Mouse (Mus musculus) cerebellum, postnatal 36 days (tissue): ENCODE measurements around the gene Gm3646.

ENCODE experiments used
- DNase-seq, 2 experiments: peaks; one replicate each; pipeline ENCODE4 v3.0.0; 2021 to 2022; ENCODE audit warnings: mixed read lengths in 2 of 2

Gene Gm3646

GRCm38 (mm10) chr1:39805243-39805979 lies at the start of gene Gm3646:
TSS of gene Gm3646 (minus strand) at chr1:39805332.
- DNase-seq, result peak; percentile 14 to 15

- DNase-seq, result no peak
Measured at GRCm38 (mm10) chr1:39847066-39847465, 41.9 kb upstream of the Gm3646 start.

DNA sequence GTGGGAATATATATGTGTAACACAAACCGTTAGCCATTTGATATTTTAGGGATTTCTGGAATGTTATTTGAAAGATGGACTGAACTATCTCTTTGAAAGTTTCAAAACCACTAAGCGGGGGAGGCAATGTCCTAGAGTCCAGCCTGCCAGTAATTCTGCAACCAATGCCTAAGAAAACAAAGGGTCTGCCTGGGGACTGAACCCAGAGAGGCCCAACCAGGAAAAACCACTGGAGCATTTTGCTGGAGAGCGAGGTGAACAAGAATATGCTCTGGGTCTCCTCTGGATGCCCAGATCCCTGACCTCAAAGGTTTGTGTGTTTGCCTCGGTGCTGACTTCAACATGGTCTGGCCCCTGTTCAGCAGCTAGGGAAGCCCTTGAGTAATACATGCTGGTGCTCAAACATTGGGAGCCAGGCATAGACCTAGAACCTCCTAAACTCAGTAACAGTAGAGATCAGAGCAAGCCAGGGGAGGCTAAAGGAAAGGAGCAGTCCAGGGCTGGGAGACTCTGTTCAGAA lies 41.0 kb upstream of the Gm3646 start:
- no peak for DNase-seq

DNA sequence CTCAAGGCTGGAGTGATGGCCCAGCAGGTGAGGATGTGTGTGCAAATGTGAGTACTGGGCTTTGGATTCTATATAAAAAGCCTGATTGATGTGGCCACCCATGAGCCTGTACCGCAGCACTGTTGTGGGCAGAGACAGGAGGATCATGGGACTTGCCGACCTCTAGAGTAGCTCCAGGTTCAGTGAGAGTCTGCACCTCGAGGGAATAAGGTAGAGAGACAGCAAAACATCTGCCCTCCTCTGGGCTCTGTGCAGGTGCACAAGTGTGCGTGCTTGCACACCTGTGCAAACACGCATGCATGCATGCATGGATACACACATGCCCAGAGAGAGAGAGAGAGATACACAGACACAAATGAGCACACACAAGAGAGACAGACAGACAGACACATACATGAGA lies 38.2 kb upstream of the Gm3646 start:
- DNase-seq, result no peak

DNA sequence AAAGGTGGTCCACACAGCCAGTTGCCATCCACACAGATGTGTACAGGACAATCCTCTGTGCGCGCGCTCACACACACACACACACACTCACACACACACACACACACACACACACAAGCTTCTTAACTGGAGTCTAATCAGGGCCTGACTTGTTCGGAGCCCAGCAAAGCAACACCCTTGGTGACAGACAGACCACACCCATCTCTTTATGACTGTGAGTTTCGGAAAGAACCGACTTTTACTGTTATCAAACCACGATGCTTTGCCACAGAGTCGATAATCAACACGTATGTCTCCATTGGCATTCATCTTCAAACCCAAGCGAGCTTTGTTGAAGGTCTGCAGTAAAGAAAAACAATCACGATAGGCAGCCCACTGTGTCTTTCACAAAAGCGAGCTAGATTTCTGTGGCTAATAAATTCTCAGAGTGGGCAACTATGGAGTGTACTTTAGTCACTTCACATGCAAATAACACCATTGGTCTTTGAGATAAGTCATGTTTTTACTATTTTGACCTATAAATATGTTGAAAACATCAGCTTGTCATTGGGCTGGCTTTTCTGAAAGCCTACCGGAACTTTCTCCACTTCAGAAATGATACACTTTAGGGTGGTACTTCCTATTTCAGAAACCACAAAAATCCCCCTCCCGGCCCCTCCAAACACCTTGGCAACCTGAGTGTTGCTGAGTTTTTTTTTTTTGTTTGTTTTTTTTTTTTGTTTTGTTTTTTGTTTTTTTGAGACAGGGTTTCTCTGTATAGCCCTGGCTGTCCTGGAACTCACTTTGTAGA lies 37.3 kb upstream of the Gm3646 start:
- DNase-seq, result no peak

DNA sequence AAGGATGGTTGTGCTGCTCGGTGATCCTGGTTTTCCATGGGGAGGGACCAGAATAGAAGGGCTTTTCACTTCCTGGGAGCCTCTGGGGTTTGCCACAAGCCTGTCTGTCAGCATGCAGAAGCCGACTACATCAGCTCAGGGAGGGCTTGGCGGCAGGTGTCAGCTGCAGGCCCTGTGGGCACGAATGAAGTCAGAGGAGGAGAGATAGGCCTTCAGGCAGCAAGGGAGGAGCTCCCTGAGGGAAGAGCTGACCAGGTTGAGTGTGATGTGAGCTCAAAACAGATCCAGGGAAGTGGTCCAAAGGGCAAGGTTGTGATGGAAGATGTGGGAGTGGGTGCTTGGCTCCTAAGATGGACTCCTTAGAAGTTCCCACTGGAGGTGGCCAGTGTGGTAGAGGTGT lies 35.7 kb upstream of the Gm3646 start:
- DNase-seq, result no peak

GRCm38 (mm10) chr1:39839838-39840237 lies 34.7 kb upstream of the Gm3646 start:
- DNase-seq, result no peak

DNA sequence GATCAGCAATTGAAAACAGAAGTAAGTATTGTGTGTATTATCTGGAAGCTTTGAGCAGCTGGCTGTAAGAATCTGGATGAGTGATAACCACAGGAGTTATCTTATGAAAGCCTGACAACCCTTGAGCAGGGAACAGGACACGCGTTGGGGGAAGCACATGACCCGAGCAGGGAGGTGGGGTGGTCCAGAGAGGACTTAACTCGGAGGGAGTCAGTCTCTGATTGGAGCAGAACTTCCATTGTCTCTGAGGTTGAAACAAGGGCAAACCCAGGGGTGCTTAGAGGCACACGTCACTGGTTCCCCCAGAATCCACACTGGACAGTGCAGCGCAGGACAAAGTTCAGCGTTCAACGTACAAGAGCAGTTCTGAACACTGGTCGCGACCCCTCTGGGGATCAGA lies 34.1 kb upstream of the Gm3646 start:
- no peak for DNase-seq

GRCm38 (mm10) chr1:39838487-39839169 lies 33.5 kb upstream of the Gm3646 start:
- DNase-seq, result no peak

- no peak for DNase-seq
Measured at GRCm38 (mm10) chr1:39831594-39832039, 26.5 kb upstream of the Gm3646 start.

GRCm38 (mm10) chr1:39830786-39831593 lies 25.9 kb upstream of the Gm3646 start:
- no peak for DNase-seq

DNA sequence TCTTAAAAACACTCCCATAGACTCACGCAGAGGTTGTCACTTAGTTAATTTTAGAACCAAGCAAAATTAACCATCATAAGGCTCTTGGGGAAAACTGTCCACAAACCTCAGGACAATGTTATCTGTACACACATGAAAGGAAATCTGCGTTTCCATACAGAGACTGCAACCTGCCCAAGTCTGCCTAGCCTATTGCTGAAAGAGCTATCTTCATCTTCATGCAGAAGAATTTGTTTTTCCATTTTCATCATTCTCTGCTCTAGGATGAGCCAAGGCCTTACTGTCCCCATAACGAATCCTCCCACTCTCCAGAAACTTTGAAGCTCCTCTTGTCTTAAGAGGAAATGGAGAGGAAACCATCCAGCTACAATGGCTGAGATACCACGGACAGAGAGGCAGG lies 19.8 kb upstream of the Gm3646 start:
- no peak for DNase-seq

GRCm38 (mm10) chr1:39824240-39824639 lies 19.1 kb upstream of the Gm3646 start:
- DNase-seq, result no peak

DNA sequence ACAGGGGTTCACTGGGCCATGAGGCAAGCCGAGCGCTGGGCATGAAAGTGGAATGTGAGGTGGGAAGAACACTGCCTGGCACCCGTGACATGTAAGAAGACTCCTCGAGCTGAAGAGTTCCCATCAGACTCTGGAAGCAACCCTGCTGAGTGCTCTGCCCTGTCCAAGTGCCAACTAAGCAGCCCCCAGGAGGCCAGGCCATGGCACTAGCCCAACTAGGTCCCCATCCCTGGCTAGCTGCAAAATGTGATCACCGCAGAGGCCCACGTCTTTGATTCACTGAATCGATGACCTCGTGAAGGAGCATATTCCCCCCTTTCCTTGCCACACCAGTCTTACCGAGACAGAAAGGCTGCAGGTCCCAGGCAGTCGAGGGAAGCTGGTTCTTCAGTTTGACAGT lies 14.5 kb upstream of the Gm3646 start:
- no peak for DNase-seq

GRCm38 (mm10) chr1:39815766-39816165 lies 10.6 kb upstream of the Gm3646 start:
- no peak for DNase-seq

DNA sequence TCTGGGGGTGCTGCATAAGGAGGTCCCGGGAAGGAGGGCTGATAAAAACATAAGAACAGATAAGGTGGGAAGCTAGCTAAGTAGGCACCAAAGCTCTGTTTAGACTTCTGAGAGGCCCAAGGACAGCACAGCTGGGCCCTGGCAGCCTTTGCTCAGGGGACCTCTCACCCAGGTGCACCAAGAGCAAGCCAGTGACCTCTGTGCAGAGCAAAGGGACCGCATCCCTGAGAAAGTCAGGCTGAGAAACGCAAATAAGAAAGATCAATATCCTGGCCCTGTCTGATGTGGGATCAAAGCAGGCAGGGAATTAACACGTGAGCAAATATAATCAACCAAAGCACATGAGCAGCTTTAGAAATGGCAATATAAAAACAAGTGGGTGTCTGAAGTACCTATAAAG lies 7.9 kb upstream of the Gm3646 start:
- DNase-seq, result no peak

- DNase-seq, result no peak
Measured at GRCm38 (mm10) chr1:39804789-39805188, 343 bp downstream of the Gm3646 start.

DNA sequence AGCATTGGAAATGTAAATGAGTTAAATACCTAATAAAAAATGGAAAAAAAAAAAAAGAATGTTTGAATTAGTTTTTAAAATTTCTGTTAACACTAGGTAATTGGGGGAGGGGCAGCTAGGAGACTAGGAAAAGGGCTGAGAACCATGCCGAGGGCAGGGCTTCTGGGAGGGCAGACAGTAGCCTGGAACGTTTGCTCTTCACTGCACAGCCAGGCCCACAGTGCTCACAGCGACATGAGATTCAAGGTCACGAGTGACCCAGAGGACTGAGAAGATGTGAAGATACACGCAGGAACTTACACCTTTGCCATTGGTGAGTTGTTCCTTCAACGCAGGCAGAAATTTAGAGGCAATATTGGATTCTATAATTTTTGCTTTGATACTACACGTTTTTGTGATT lies 2.2 kb downstream of the Gm3646 start:
- DNase-seq, result no peak

- no peak for DNase-seq
Measured at GRCm38 (mm10) chr1:39797496-39797895, 7.6 kb downstream of the Gm3646 start.

GRCm38 (mm10) chr1:39796765-39797164 lies 8.4 kb downstream of the Gm3646 start:
- DNase-seq, result no peak

- no peak for DNase-seq
Measured at GRCm38 (mm10) chr1:39784632-39785031, 20.5 kb downstream of the Gm3646 start.

GRCm38 (mm10) chr1:39781835-39782234 lies 23.3 kb downstream of the Gm3646 start:
- no peak for DNase-seq
